Mouse (Mus musculus): ENCODE data around the gene Tardbp. TPM values are rescaled to one million over a fixed set of nuclear protein-coding genes. Genes with fewer than 3 reads are reported as not detected.

Gene Tardbp
- polyA plus RNA-seq, 1 experiment from 2014 or later, result 128 TPM

DNA sequence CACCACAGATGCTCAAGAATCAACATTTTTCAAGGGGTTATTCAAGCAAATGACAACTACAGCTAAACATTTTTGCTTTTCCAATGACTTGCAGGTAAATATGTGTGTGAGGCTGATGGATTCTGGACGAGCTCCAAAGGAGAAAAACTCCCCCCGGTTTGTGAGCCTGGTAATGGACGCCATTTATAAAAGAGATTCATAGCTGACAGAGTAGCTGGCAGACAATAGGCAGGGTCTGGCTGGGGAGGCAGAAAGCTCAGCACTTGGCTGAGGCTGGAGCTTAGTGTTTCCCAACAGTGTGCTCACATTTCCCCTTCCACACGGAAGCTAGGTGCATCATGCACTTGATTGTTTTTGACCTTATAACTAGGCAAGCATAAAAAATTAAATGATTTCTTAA, 14.3 kb downstream of the Tardbp start:
- no peak overlapping the region for H3K9ac ChIP-seq
- H3K27ac ChIP-seq (replicated peaks), result no peak overlapping the region
- H3K4me3 ChIP-seq (replicated peaks), result no peak overlapping the region
- H3K4me2 ChIP-seq, result no peak overlapping the region
- no peaks in the 10 kb centered on the region for H3K9me3 ChIP-seq (replicated peaks)
- WGBS (ENCODE audit: insufficient replicate concordance), result 73% methylated on average over 4 of the region's 4 CpGs
- H3K4me1 ChIP-seq (replicated peaks), result 0 out of 2 replicates have a peak, but pooled peaks cover 4% of the 10 kb centered on the region
- H3K36me3 ChIP-seq (replicated peaks), result peaks cover 76% of the 10 kb centered on the region
- no peaks in the 10 kb centered on the region for H3K27me3 ChIP-seq
- no peak for ATAC-seq (ENCODE audit: insufficient read depth)

GRCm38 (mm10) chr4:148610631-148611364, 16.0 kb downstream of the Tardbp start:
- Histone ChIP-seq H3K4me3 (replicated peaks) (no peak overlapping the region), H3K4me1 (replicated peaks) (0 out of 2 replicates have a peak, but pooled peaks cover 4% of the 10 kb centered on the region), H3K27ac (replicated peaks) (no peak overlapping the region), H3K4me2 (no peak overlapping the region), H3K36me3 (replicated peaks) (peaks cover 67% of the 10 kb centered on the region), H3K9ac (no peak overlapping the region), H3K9me3 (replicated peaks) (no peaks in the 10 kb centered on the region), H3K27me3 (no peaks in the 10 kb centered on the region)
- WGBS (ENCODE audit: insufficient replicate concordance), result 53% methylated on average over 5 of the region's 5 CpGs
- ATAC-seq (ENCODE audit: insufficient read depth), result no peak

DNA sequence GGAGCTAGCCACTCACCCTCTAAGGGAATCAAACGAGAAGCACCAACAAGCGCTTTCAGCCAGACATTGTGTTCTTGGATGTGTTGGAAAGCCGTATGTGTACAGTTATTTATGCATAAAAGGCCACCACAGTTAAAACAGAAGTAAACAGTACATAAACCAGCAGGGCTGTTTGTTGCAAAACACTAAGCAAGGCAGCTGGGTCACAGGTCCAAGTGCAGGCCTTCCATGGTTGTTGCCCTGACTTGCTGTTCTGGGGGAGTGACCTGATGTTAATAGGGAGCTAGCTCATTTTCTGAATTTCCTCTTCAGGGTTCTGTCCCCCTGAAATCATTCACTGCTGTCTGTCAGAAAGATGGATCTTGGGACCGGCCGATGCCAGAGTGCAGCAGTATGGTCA, 17.0 kb downstream of the Tardbp start:
- ATAC-seq (ENCODE audit: insufficient read depth), result no peak
- 80% methylated on average over 5 of the region's 5 CpGs for WGBS (ENCODE audit: insufficient replicate concordance)
- H3K27ac ChIP-seq (replicated peaks), result no peak overlapping the region

DNA sequence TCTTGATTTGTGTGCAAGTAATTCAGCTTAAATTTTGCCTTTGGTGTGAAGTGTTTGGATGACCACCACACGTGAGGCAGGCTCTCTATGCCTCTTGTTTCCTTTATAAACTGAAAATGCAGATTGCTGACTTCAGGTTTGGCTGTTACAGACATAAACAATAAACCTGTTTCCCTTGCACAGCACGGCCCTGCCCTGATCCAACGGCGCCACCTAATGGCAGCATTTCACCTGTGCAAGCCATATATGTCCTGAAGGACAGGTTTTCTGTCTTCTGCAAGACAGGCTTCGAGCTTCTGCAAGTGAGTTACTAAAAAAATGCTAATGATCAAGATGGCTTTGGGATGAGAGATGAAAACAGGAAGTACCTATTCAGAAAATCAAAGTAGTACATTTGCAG, 19.1 kb downstream of the Tardbp start:
- ATAC-seq (ENCODE audit: insufficient read depth), result no peak
- H3K36me3 ChIP-seq (replicated peaks), result peaks cover 40% of the 10 kb centered on the region
- H3K9me3 ChIP-seq (replicated peaks), result no peaks in the 10 kb centered on the region
- no peak overlapping the region for H3K4me2 ChIP-seq
- H3K27me3 ChIP-seq, result no peaks in the 10 kb centered on the region
- 15% methylated on average over 5 of the region's 5 CpGs for WGBS (ENCODE audit: insufficient replicate concordance)
- peaks cover 14% of the 10 kb centered on the region; the same call in 1 of the 2 replicates for H3K4me1 ChIP-seq (replicated peaks)
- H3K27ac ChIP-seq (replicated peaks), result no peak overlapping the region
- H3K4me3 ChIP-seq (replicated peaks), result no peak overlapping the region
- H3K9ac ChIP-seq, result no peak overlapping the region

More for the DNA sequence above, 17.0 kb downstream of the Tardbp start:
- Histone ChIP-seq H3K27me3 (no peaks in the 10 kb centered on the region), H3K9ac (no peak overlapping the region), H3K4me3 (replicated peaks) (no peak overlapping the region), H3K9me3 (replicated peaks) (no peaks in the 10 kb centered on the region), H3K4me2 (no peak overlapping the region), H3K36me3 (replicated peaks) (peaks cover 59% of the 10 kb centered on the region), H3K4me1 (replicated peaks) (peaks cover 7% of the 10 kb centered on the region; the same call in 1 of the 2 replicates)

DNA sequence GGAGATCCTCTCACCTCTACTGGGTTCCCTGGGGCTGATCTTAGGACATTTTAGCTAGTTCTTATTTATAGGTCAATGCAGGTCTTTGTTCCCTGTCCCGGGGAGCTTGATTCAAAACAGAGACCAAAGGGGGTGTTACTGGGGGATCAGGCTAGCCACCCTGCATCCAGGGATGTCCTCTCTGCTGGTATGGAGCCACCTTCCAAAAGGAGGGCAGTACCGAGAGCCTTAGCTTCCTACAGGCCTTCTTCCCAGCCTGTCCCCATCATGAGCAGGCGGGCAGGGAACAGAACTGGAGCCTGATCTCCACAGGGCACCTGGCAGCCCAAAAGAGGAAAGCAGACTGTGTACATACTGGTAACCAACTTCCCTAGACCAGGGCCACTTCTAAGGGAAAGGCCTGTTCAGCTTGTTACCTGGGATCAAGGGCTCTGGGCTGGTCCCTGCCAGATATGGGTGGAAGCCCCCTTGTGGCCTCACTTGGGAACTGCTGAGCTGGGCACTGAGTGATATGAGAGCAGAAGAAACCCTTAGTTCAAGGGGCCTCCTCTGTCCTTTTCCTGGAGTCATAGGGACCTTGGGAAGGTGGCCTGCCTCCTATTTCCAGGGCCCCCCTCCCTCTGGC, 22.2 kb downstream of the Tardbp start:
- peaks cover 29% of the 10 kb centered on the region for H3K4me1 ChIP-seq (replicated peaks)
- H3K27ac ChIP-seq (replicated peaks), result no peak overlapping the region
- no peaks in the 10 kb centered on the region for H3K9me3 ChIP-seq (replicated peaks)
- H3K9ac ChIP-seq, result no peak overlapping the region
- H3K4me3 ChIP-seq (replicated peaks), result no peak overlapping the region
- no peak overlapping the region for H3K4me2 ChIP-seq
- H3K36me3 ChIP-seq (replicated peaks), result peaks cover 12% of the 10 kb centered on the region; the same call in 1 of the 2 replicates
- no peak for ATAC-seq (ENCODE audit: insufficient read depth)
- 72% methylated on average over 3 of the region's 3 CpGs for WGBS (ENCODE audit: insufficient replicate concordance)
- H3K27me3 ChIP-seq, result no peaks in the 10 kb centered on the region

- no peak overlapping the region for H3K27ac ChIP-seq (replicated peaks)
- no peaks in the 10 kb centered on the region for H3K9me3 ChIP-seq (replicated peaks)
- ATAC-seq (ENCODE audit: insufficient read depth), result no peak
- no peaks in the 10 kb centered on the region for H3K27me3 ChIP-seq
- no peak overlapping the region for H3K4me3 ChIP-seq (replicated peaks)
- 0 out of 2 replicates have a peak, but pooled peaks cover 10% of the 10 kb centered on the region for H3K36me3 ChIP-seq (replicated peaks)
- 0 out of 2 replicates have a peak overlapping the region, but pooled peaks have one; percentile 49 for H3K4me2 ChIP-seq
- peaks cover 28% of the 10 kb centered on the region for H3K4me1 ChIP-seq (replicated peaks)
- no peak overlapping the region for H3K9ac ChIP-seq
- 58% methylated on average over 7 of the region's 7 CpGs for whole genome bisulfite sequencing (ENCODE audit: insufficient replicate concordance)
Observed at GRCm38 (mm10) chr4:148604141-148604540, 22.7 kb downstream of the Tardbp start.

GRCm38 (mm10) chr4:148603376-148604139, 23.3 kb downstream of the Tardbp start:
- H3K36me3 ChIP-seq (replicated peaks), result peaks cover 14% of the 10 kb centered on the region
- H3K9me3 ChIP-seq (replicated peaks), result no peaks in the 10 kb centered on the region
- no peak overlapping the region for H3K27ac ChIP-seq (replicated peaks)
- no peak; the same call in 1 of the 2 replicates for ATAC-seq (ENCODE audit: insufficient read depth)
- no peak overlapping the region for H3K9ac ChIP-seq
- WGBS (ENCODE audit: insufficient replicate concordance), result 71% methylated on average over 10 of the region's 10 CpGs
- H3K4me1 ChIP-seq (replicated peaks), result peaks cover 25% of the 10 kb centered on the region
- no peaks in the 10 kb centered on the region for H3K27me3 ChIP-seq
- H3K4me2 ChIP-seq, result peak overlapping the region; percentile 49
- peak overlapping the region; percentile 35 for H3K4me3 ChIP-seq (replicated peaks)

DNA sequence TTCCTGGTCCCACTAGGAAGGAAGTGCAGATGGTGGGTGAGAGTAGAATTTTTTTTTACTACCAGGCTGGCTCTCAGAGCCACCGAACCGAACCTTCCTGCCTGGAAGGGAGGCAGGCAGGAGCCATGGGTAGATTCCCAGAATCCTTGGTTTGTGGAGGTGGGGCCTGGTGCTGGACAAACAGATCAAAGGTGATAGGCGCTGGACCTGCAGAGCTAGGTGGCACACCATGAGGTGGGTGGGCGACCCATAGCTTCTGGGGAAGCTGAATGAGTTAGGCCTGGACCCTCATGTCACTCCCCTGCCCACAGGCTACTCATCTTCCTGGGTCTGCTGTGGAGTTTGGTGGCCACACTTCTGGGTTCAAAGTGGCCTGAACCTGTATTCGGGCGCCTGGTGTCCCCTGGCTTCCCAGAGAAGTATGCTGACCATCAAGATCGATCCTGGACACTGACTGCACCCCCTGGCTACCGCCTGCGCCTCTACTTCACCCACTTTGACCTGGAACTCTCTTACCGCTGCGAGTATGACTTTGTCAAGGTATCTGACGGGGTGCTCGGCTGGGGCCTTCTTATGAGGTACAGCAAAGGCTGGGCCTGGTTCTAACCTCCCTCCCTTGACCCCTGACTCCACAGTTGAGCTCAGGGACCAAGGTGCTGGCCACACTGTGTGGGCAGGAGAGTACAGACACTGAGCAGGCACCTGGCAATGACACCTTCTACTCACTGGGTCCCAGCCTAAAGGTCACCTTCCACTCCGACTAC, 24.3 kb downstream of the Tardbp start, which contains the start of gene Masp2:
Masp2 (plus strand) TSS at position 198 of the 764 bp plus-strand sequence.
- H3K36me3 ChIP-seq (replicated peaks), result peaks cover 24% of the 10 kb centered on the region
- peak; percentile 31 for ATAC-seq (ENCODE audit: insufficient read depth)
- H3K4me3 ChIP-seq (replicated peaks), result peak within 1 kb of the TSS; percentile 35
- peak within 1 kb of the TSS; percentile 49 for H3K4me2 ChIP-seq
- H3K4me1 ChIP-seq (replicated peaks), result peaks cover 25% of the 10 kb centered on the region
- H3K27me3 ChIP-seq, result no peaks in the 10 kb centered on the region
- H3K9ac ChIP-seq, result no peak within 1 kb of the TSS
- H3K27ac ChIP-seq (replicated peaks), result 0 out of 2 replicates have a peak within 1 kb of the TSS, but pooled peaks have one; percentile 35
- no peaks in the 10 kb centered on the region for H3K9me3 ChIP-seq (replicated peaks)
- 64% methylated on average over 14 of the region's 14 CpGs for WGBS (ENCODE audit: insufficient replicate concordance)

DNA sequence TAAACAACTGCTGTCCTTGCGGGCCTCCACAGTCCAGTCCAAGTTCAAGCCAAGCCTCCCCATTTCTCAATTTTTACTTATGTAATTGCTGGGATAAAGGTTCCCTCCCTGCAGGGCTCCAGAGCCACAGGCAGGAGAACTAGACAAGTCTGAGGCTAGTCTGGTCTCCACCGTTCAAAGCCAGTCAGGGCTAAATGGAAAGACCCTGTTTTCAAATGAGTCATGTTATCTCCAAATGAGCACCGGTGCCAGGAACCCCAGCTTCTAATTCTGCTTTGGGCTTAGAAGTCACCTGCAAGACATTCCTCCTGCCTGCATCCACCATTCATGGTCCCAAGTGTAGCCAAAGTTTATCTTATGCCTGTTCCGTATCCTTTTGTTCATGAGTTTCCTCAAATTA, 24.9 kb downstream of the Tardbp start:
- no peak for ATAC-seq (ENCODE audit: insufficient read depth)
- WGBS (ENCODE audit: insufficient replicate concordance), result 40% methylated on average over 4 of the region's 4 CpGs
- H3K27ac ChIP-seq (replicated peaks), result 0 out of 2 replicates have a peak overlapping the region, but pooled peaks have one; percentile 35
- H3K4me3 ChIP-seq (replicated peaks), result no peak overlapping the region
- H3K4me2 ChIP-seq, result no peak overlapping the region
- no peaks in the 10 kb centered on the region for H3K9me3 ChIP-seq (replicated peaks)
- peaks cover 25% of the 10 kb centered on the region for H3K4me1 ChIP-seq (replicated peaks)
- H3K27me3 ChIP-seq, result no peaks in the 10 kb centered on the region
- no peak overlapping the region for H3K9ac ChIP-seq
- peaks cover 25% of the 10 kb centered on the region for H3K36me3 ChIP-seq (replicated peaks)

GRCm38 (mm10) chr4:148600316-148600715, 26.5 kb downstream of the Tardbp start:
- no peak overlapping the region for H3K9ac ChIP-seq
- 74% methylated on average over 4 of the region's 4 CpGs for WGBS (ENCODE audit: insufficient replicate concordance)

More at GRCm38 (mm10) chr4:148600316-148600715, 26.5 kb downstream of the Tardbp start:
- H3K4me1 ChIP-seq (replicated peaks), result peaks cover 25% of the 10 kb centered on the region
- no peak overlapping the region for H3K4me3 ChIP-seq (replicated peaks)
- no peak for ATAC-seq (ENCODE audit: insufficient read depth)
- no peak overlapping the region for H3K4me2 ChIP-seq
- H3K27me3 ChIP-seq, result no peaks in the 10 kb centered on the region
- H3K27ac ChIP-seq (replicated peaks), result no peak overlapping the region
- H3K36me3 ChIP-seq (replicated peaks), result peaks cover 34% of the 10 kb centered on the region
- H3K9me3 ChIP-seq (replicated peaks), result no peaks in the 10 kb centered on the region

All from liver, embryonic 15.5 days (tissue).